Mouse (Mus musculus): ENCODE results near the gene Ppp2r2c.

- TF ChIP-seq GATA1 (IDR thresholded peaks at IDR 0.05; ENCODE audit: low read length) (no peak), TAL1 (IDR thresholded peaks at IDR 0.05; ENCODE audit: low read length) (no peak)
These were observed 133.7 kb downstream of the Ppp2r2c start for GRCm38 (mm10) chr5:37002001-37002400.

Measured in erythroblast, embryonic 14.5 days (primary cell).